Mouse (Mus musculus): ENCODE data around the gene Phrf1.
A peak's percentile ranks its signal among the peaks of the same experiment; 100 is the strongest.

Phrf1 gene

GRCm38 (mm10) chr7:141261480-141261879, 32.9 kb downstream of the Phrf1 start:
- no peak for DNase-seq (ENCODE audit: low spot score)

- no peak for DNase-seq (ENCODE audit: low spot score)
Observed at GRCm38 (mm10) chr7:141263640-141264039, 35.1 kb downstream of the Phrf1 start.

- no peak for DNase-seq (ENCODE audit: low spot score)
Observed at GRCm38 (mm10) chr7:141264041-141264700, 35.6 kb downstream of the Phrf1 start.

GRCm38 (mm10) chr7:141264761-141265410, 36.3 kb downstream of the Phrf1 start:
- DNase-seq (ENCODE audit: low spot score), result no peak

- no peak for DNase-seq (ENCODE audit: low spot score)
Observed at GRCm38 (mm10) chr7:141265411-141265738, 36.8 kb downstream of the Phrf1 start.

GRCm38 (mm10) chr7:141265739-141266561, 37.4 kb downstream of the Phrf1 start, which contains the start of gene Irf7:
Irf7 (minus strand) TSS chr7:141266481.
- peak; percentile 34 for DNase-seq (ENCODE audit: low spot score)

GRCm38 (mm10) chr7:141268466-141269272, 40.1 kb downstream of the Phrf1 start:
- DNase-seq (ENCODE audit: low spot score), result no peak

- DNase-seq (ENCODE audit: low spot score), result no peak
Observed at GRCm38 (mm10) chr7:141269273-141269545, 40.6 kb downstream of the Phrf1 start.

- DNase-seq (ENCODE audit: low spot score), result no peak
Observed at GRCm38 (mm10) chr7:141270631-141271030, 42.0 kb downstream of the Phrf1 start.

- no peak for DNase-seq (ENCODE audit: low spot score)
Observed at GRCm38 (mm10) chr7:141275356-141275755, 46.8 kb downstream of the Phrf1 start.

- DNase-seq (ENCODE audit: low spot score), result no peak
Observed at GRCm38 (mm10) chr7:141276546-141276945, 48.0 kb downstream of the Phrf1 start, which contains the start of gene Cdhr5. Cdhr5 (minus strand) TSS chr7:141276786.

GRCm38 (mm10) chr7:141277701-141278678, 49.4 kb downstream of the Phrf1 start:
- no peak for DNase-seq (ENCODE audit: low spot score)

- no peak for DNase-seq (ENCODE audit: low spot score)
Observed at GRCm38 (mm10) chr7:141278766-141279590, 50.4 kb downstream of the Phrf1 start, which contains the start of gene Sct. Sct (minus strand) TSS chr7:141279133.

- DNase-seq (ENCODE audit: low spot score), result no peak
Observed at GRCm38 (mm10) chr7:141281442-141281841, 52.9 kb downstream of the Phrf1 start.

- DNase-seq (ENCODE audit: low spot score), result no peak
Observed at GRCm38 (mm10) chr7:141282756-141283155, 54.2 kb downstream of the Phrf1 start.

GRCm38 (mm10) chr7:141288042-141288441, 59.5 kb downstream of the Phrf1 start:
- DNase-seq (ENCODE audit: low spot score), result no peak

- no peak for DNase-seq (ENCODE audit: low spot score)
Observed at GRCm38 (mm10) chr7:141291921-141292582, 63.5 kb downstream of the Phrf1 start, which contains the start of gene Drd4. Drd4 (plus strand) TSS chr7:141292006.

GRCm38 (mm10) chr7:141292583-141293388, 64.2 kb downstream of the Phrf1 start:
- DNase-seq (ENCODE audit: low spot score), result no peak

Data from ovary, postnatal 10 days (tissue).